Mouse (Mus musculus): Measurements from ENCODE around the gene Klhl26. TPM values are rescaled to one million over a fixed set of nuclear protein-coding genes. Genes with fewer than 3 reads are reported as not detected.

Gene Klhl26
- polyA plus RNA-seq, 1 experiment, result 32.5 TPM

GRCm38 (mm10) chr8:70490061-70490879 lies 13.5 kb upstream of the Klhl26 start:
- Histone ChIP-seq H3K36me3 (ENCODE audit: control insufficient read depth, insufficient read depth) (no peaks in the 10 kb centered on the region), H3ac (ENCODE audit: control insufficient read depth, insufficient read length) (no peak overlapping the region), H3K79me2 (ENCODE audit: control insufficient read depth, insufficient read depth) (peaks cover 8% of the 10 kb centered on the region), H3K27me3 (ENCODE audit: control insufficient read depth, insufficient read depth, insufficient read length) (no peaks in the 10 kb centered on the region), H3K4me3 (no peak overlapping the region), H3K4me2 (ENCODE audit: low read depth) (peak overlapping the region; percentile 67)
- no peak for TF ChIP-seq POLR2AphosphoS2 (IDR thresholded peaks at IDR 0.05; ENCODE audit: insufficient read length, low read depth)

- H3K79me2 ChIP-seq (ENCODE audit: control insufficient read depth, insufficient read depth), result peaks cover 7% of the 10 kb centered on the region
- peak overlapping the region; percentile 67 for H3K4me2 ChIP-seq (ENCODE audit: low read depth)
- no peaks in the 10 kb centered on the region for H3K36me3 ChIP-seq (ENCODE audit: control insufficient read depth, insufficient read depth)
- H3ac ChIP-seq (ENCODE audit: control insufficient read depth, insufficient read length), result no peak overlapping the region
- no peak overlapping the region for H3K4me3 ChIP-seq
- TF ChIP-seq MYOD1 (IDR thresholded peaks at IDR 0.05; ENCODE audit: control insufficient read depth in 1 of 3, insufficient read length in 2 of 3, low read depth in 2 of 3), result peak in 1 of 3 experiments; percentile 9
- TF ChIP-seq E2F4 (IDR thresholded peaks at IDR 0.05; ENCODE audit: insufficient read depth), result no peak
- TF ChIP-seq CEBPB (IDR thresholded peaks at IDR 0.05; ENCODE audit: insufficient read depth, poor library complexity, severe bottlenecking), result no peak
- TF ChIP-seq MYOG (IDR thresholded peaks at IDR 0.05; ENCODE audit: control insufficient read depth in 1 of 3, insufficient read depth in 1 of 3, insufficient read length in 2 of 3, low read depth in 2 of 3), result no peak
- no peaks in the 10 kb centered on the region for H3K27me3 ChIP-seq (ENCODE audit: control insufficient read depth, insufficient read depth, insufficient read length)
Observed at GRCm38 (mm10) chr8:70489576-70489975, 12.8 kb upstream of the Klhl26 start.

- H3K4me2 ChIP-seq (ENCODE audit: low read depth), result no peak overlapping the region
- no peaks in the 10 kb centered on the region for H3K27me3 ChIP-seq (ENCODE audit: control insufficient read depth, insufficient read depth, insufficient read length)
- H3ac ChIP-seq (ENCODE audit: control insufficient read depth, insufficient read length), result no peak overlapping the region
- no peak overlapping the region for H3K4me3 ChIP-seq
- no peaks in the 10 kb centered on the region for H3K36me3 ChIP-seq (ENCODE audit: control insufficient read depth, insufficient read depth)
- peaks cover 4% of the 10 kb centered on the region for H3K79me2 ChIP-seq (ENCODE audit: control insufficient read depth, insufficient read depth)
- no peak for TF ChIP-seq REST (IDR thresholded peaks at IDR 0.05; ENCODE audit: insufficient read depth, insufficient read length)
- no peak for TF ChIP-seq POLR2A (IDR thresholded peaks at IDR 0.05; ENCODE audit: insufficient read length, low read depth)
- no peak for TF ChIP-seq MYOD1 (IDR thresholded peaks at IDR 0.05; ENCODE audit: control insufficient read depth in 1 of 3, insufficient read length in 2 of 3, low read depth in 2 of 3)
- no peak for TF ChIP-seq MAX (IDR thresholded peaks at IDR 0.05; ENCODE audit: low read depth)
Observed at GRCm38 (mm10) chr8:70488931-70489470, 12.2 kb upstream of the Klhl26 start.

- Histone ChIP-seq H3K79me2 (ENCODE audit: control insufficient read depth, insufficient read depth) (no peaks in the 10 kb centered on the region), H3K27me3 (ENCODE audit: control insufficient read depth, insufficient read depth, insufficient read length) (no peaks in the 10 kb centered on the region), H3ac (ENCODE audit: control insufficient read depth, insufficient read length) (no peak overlapping the region), H3K4me2 (ENCODE audit: low read depth) (no peak overlapping the region), H3K4me3 (no peak overlapping the region), H3K36me3 (ENCODE audit: control insufficient read depth, insufficient read depth) (no peaks in the 10 kb centered on the region)
- no peak for TF ChIP-seq MYOG (IDR thresholded peaks at IDR 0.05; ENCODE audit: control insufficient read depth in 1 of 3, insufficient read depth in 1 of 3, insufficient read length in 2 of 3, low read depth in 2 of 3)
- no peak for TF ChIP-seq TCF3 (IDR thresholded peaks at IDR 0.05; ENCODE audit: insufficient read length, low read depth)
- no peak for TF ChIP-seq MYOD1 (IDR thresholded peaks at IDR 0.05; ENCODE audit: control insufficient read depth in 1 of 3, insufficient read length in 2 of 3, low read depth in 2 of 3)
- no peak for TF ChIP-seq REST (IDR thresholded peaks at IDR 0.05; ENCODE audit: insufficient read depth, insufficient read length)
- TF ChIP-seq SRF (IDR thresholded peaks at IDR 0.05; ENCODE audit: control insufficient read depth, insufficient read length, low read depth), result no peak
- TF ChIP-seq POLR2A (IDR thresholded peaks at IDR 0.05; ENCODE audit: insufficient read length, low read depth), result no peak
- no peak for TF ChIP-seq POLR2AphosphoS2 (IDR thresholded peaks at IDR 0.05; ENCODE audit: insufficient read length, low read depth)
- no peak for TF ChIP-seq TCF12 (IDR thresholded peaks at IDR 0.05; ENCODE audit: insufficient read depth, poor library complexity, severe bottlenecking)
- no peak for TF ChIP-seq CEBPB (IDR thresholded peaks at IDR 0.05; ENCODE audit: insufficient read depth, poor library complexity, severe bottlenecking)
- no peak for TF ChIP-seq USF1 (IDR thresholded peaks at IDR 0.05; ENCODE audit: low read depth)
- TF ChIP-seq E2F4 (IDR thresholded peaks at IDR 0.05; ENCODE audit: insufficient read depth), result no peak
- no peak for TF ChIP-seq MAX (IDR thresholded peaks at IDR 0.05; ENCODE audit: low read depth)
Observed at GRCm38 (mm10) chr8:70487993-70488796, 11.4 kb upstream of the Klhl26 start.

GRCm38 (mm10) chr8:70486941-70487520 lies 10.3 kb upstream of the Klhl26 start, which contains the start of gene Tmem59l:
Gene Tmem59l, minus strand, starts transcription at chr8:70487358.
- TF ChIP-seq CEBPB (IDR thresholded peaks at IDR 0.05; ENCODE audit: insufficient read depth, poor library complexity, severe bottlenecking) (no peak), REST (IDR thresholded peaks at IDR 0.05; ENCODE audit: insufficient read depth, insufficient read length) (no peak), POLR2A (IDR thresholded peaks at IDR 0.05; ENCODE audit: insufficient read length, low read depth) (no peak), MAX (IDR thresholded peaks at IDR 0.05; ENCODE audit: low read depth) (no peak), MYOD1 (IDR thresholded peaks at IDR 0.05; ENCODE audit: control insufficient read depth in 1 of 3, insufficient read length in 2 of 3, low read depth in 2 of 3) (no peak), USF1 (IDR thresholded peaks at IDR 0.05; ENCODE audit: low read depth) (no peak), TCF3 (IDR thresholded peaks at IDR 0.05; ENCODE audit: insufficient read length, low read depth) (no peak), SRF (IDR thresholded peaks at IDR 0.05; ENCODE audit: control insufficient read depth, insufficient read length, low read depth) (no peak), MYOG (IDR thresholded peaks at IDR 0.05; ENCODE audit: control insufficient read depth in 1 of 3, insufficient read depth in 1 of 3, insufficient read length in 2 of 3, low read depth in 2 of 3) (no peak), POLR2AphosphoS2 (IDR thresholded peaks at IDR 0.05; ENCODE audit: insufficient read length, low read depth) (no peak), TCF12 (IDR thresholded peaks at IDR 0.05; ENCODE audit: insufficient read depth, poor library complexity, severe bottlenecking) (no peak), E2F4 (IDR thresholded peaks at IDR 0.05; ENCODE audit: insufficient read depth) (no peak)
- no peaks in the 10 kb centered on the region for H3K36me3 ChIP-seq (ENCODE audit: control insufficient read depth, insufficient read depth)
- H3K4me3 ChIP-seq, result no peak within 1 kb of the TSS
- H3K79me2 ChIP-seq (ENCODE audit: control insufficient read depth, insufficient read depth), result no peaks in the 10 kb centered on the region
- H3K4me2 ChIP-seq (ENCODE audit: low read depth), result no peak within 1 kb of the TSS
- H3K27me3 ChIP-seq (ENCODE audit: control insufficient read depth, insufficient read depth, insufficient read length), result no peaks in the 10 kb centered on the region
- no peak within 1 kb of the TSS for H3ac ChIP-seq (ENCODE audit: control insufficient read depth, insufficient read length)

All from myocyte (in vitro differentiated cells).